22 mouse cellular contexts compared by ENCODE assay signal in the genomic region with DNA sequence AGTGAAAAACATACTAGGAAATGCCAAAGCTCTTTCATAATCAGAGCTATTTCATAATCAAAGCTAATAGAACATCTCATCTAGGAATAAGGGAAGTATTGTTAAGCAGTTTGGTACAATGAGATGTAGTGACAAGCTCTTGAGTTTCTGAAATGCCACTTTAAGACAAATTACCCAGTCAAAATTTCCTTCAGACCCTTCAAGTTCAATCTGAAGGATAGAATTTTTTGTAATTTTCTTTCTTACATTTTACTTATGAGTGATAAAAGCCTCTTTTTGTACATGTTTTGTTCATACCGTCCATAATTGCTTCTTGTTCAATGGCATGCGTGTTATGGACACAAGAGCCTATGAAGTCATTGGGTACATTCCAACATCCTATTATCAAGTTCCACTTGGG.
DNase-seq lines count a peak whose midpoint lies in the region; ATAC-seq lines count a peak whose summit lies in the region.
"Had no signal": no experiment of that assay in that cellular context is flagged by ENCODE, and none has a peak within 500 bp of the region (broad histone marks: within the 10 kb centered on the region; RNA-seq: fewer than 3 reads in every experiment).

No protein-coding gene starts in this region.

- intact Hi-C loops in heart, postnatal 10 days (cut with DNase I), result no loop called here

- WGBS in heart, embryonic 11.5 days (ENCODE audit: insufficient replicate concordance), result 82% methylated on average over 2 of the region's 2 CpGs

- peak; percentile 2 to 36 for DNase-seq in heart, adult 18-20 months
- peak; percentile 2 to 4 for DNase-seq in heart, postnatal 10 days
- no peak for DNase-seq in heart, postnatal 4 days
- DNase-seq in adipocyte (ENCODE audit: low spot score), result peak; percentile 9
- DNase-seq in right cerebral cortex, adult 18-20 months, result no peak
- DNase-seq in gastrocnemius, postnatal 10 days, result no peak
- DNase-seq: adrenal gland, adult 2 months; adrenal gland, postnatal 25 days; cerebellum, adult 2 months; cerebellum, postnatal 10 days; gastrocnemius, postnatal 14 days; heart, postnatal 36 days; kidney, adult 11 months had no signal

- H3K27ac ChIP-seq in heart, embryonic 11.5 days (ENCODE audit: low read depth, low read length), result no peak overlapping the region
- H3K27ac ChIP-seq: embryonic facial prominence, embryonic 10.5 days; forebrain, embryonic 10.5 days; heart, embryonic 15.5 days; hindbrain, embryonic 12.5 days had no signal

- no peak overlapping the region for H3K9ac ChIP-seq in heart, embryonic 11.5 days (ENCODE audit: low read depth, low read length)
- H3K9ac ChIP-seq: heart, embryonic 15.5 days; hindbrain, embryonic 12.5 days had no signal

- no peak overlapping the region for H3K4me2 ChIP-seq in heart, embryonic 11.5 days
- H3K4me2 ChIP-seq: heart, embryonic 15.5 days; hindbrain, embryonic 12.5 days had no signal

- no peak overlapping the region for H3K4me3 ChIP-seq in heart, embryonic 11.5 days (ENCODE audit: low read depth, low read length)
- H3K4me3 ChIP-seq: embryonic facial prominence, embryonic 10.5 days; forebrain, embryonic 10.5 days; heart, embryonic 15.5 days; hindbrain, embryonic 12.5 days had no signal

- H3K9me3 ChIP-seq in heart, embryonic 11.5 days (replicated peaks; ENCODE audit: control insufficient read depth, low read length), result no peaks in the 10 kb centered on the region
- H3K9me3 ChIP-seq: embryonic facial prominence, embryonic 10.5 days; forebrain, embryonic 10.5 days; heart, embryonic 15.5 days; hindbrain, embryonic 12.5 days had no signal

- H3K36me3 ChIP-seq in heart, embryonic 11.5 days (ENCODE audit: control insufficient read depth, insufficient read depth, low read length), result no peaks in the 10 kb centered on the region
- H3K36me3 ChIP-seq: embryonic facial prominence, embryonic 10.5 days; forebrain, embryonic 10.5 days; heart, embryonic 15.5 days; hindbrain, embryonic 12.5 days had no signal

- H3K27me3 ChIP-seq in heart, embryonic 11.5 days (ENCODE audit: control insufficient read depth, insufficient read depth, low read length), result no peaks in the 10 kb centered on the region
- H3K27me3 ChIP-seq: heart, embryonic 15.5 days; hindbrain, embryonic 12.5 days had no signal

- H3K4me1 ChIP-seq in heart, embryonic 11.5 days (ENCODE audit: control insufficient read depth, insufficient read depth, low read length), result no peaks in the 10 kb centered on the region
- H3K4me1 ChIP-seq: embryonic facial prominence, embryonic 10.5 days; forebrain, embryonic 10.5 days; heart, embryonic 15.5 days; hindbrain, embryonic 12.5 days had no signal

- no peak for ATAC-seq in heart, embryonic 11.5 days (replicated peaks; ENCODE audit: insufficient number of reproducible peaks, low FRiP score, low TSS enrichment)
- ATAC-seq: activated CD4-positive, CD25-positive, alpha-beta regulatory T cell, adult 4 months; forebrain, embryonic 14.5 days; hindbrain, embryonic 16.5 days; Patski had no signal

Comparison
In these comparisons a context has a peak if more than half of its experiments do, and no peak if none do; other contexts are left out.
1. DNase-seq: peak in heart, adult 18-20 months (2 of 2), heart, postnatal 10 days (2 of 2) and adipocyte (single experiment); none in heart, postnatal 4 days (single experiment), right cerebral cortex, adult 18-20 months (single experiment) and gastrocnemius, postnatal 10 days (single experiment).